Mouse (Mus musculus) brain, adult 2 months (tissue): Measurements from ENCODE around the gene Pa2g4.
"Not testable (repeated sequence)": the region's sequence is repeated elsewhere in the genome, so short reads cannot be mapped to it uniquely, and the experiment has no call there.

ENCODE experiments used
- DNase-seq: peaks from one replicate; pipeline ENCODE4 v3.0.0; 2011; ENCODE audit warnings: low read depth, low spot score

Gene Pa2g4

DNA sequence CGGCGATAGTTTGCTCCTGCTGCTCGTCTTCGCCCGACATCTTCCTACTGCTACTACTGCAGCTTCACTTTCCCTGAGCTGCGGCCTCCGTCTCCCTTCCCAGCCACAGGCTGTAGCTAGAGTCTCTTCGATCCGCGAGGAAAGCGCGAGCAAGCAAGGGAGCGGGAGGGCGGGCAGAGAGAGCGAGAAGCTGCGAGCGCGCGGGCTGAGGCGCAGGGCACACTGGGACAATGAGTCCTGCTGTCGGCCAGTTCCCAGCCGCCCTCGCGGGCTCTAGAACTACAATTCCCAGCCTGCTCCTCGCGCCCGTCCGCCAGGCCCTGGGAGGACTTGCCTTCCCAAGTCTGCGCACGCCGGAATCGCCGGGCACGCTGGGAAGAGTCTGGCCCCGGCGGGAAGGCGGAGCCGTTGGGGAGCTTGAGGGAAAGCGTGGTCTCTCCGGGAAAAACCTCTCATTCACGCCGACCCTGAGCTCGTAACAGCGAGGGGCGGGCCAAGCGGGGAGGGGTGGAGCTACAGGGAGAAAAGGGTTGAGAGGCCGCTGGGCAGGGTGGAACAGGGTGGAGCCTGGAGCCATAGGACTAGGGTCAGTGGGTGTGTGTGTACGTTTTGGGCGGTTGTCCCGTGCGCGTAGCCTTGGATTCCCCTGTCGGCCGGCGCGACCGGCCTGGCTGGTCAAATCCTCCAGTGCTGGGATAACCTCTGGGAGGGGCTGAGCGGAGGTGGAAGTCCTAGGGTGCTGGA is at the start of gene Pa2g4:
Pa2g4 (minus strand) TSS at position 200 of the 744 bp plus-strand sequence.
- DNase-seq, result peak; percentile 100

DNA sequence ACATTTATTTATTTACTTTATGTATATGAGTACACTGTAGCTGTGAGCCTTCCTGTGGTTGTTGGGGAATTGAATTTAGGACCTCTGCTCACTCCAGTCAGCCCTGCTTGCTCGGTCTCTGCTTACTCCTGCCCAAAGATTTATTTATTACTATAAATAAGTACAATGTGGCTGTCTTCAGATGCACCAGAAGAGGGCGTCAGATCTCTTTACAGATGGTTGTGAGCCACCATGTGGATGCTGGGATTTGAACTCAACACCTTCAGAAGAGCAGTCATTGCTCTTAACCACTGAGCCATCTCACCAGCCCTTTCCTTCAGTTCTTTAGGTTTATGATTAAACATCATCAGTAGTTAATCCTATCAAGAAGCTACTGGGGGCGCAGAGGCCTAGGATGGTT is 49.1 kb upstream of the Pa2g4 start:
- no peak for DNase-seq

DNA sequence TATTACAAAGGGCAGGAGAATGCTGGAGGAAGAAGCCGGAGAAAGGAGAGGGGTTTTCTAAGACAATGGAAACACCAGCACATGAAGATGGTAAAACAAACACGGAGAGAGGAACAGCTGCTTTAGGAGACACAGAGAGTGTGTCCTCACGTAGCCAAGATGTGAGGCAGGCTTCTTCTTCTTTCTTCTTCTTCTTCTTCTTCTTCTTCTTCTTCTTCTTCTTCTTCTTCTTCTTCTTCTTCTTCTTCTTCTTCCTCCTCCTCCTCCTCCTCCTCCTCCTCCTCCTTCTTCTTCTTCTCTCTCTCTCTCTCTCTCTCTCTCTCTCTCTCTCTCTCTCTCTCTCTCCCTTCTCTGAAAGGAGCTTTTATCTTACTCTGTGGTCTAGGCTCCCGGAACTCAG is 48.0 kb upstream of the Pa2g4 start:
- not testable (repeated sequence) for DNase-seq

DNA sequence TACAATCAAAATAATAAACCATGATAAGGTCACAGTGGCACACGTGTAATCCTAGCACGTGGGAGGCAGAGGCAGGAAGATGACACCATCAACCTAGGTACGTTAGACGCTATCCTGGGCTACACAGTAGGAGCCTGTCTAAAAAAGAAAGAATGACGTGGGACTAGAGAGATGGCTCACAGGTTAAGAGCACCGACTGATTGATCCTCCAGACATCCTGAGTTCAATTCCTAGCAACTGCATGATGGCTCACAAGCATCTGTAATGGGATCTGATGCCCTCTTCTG is 47.3 kb upstream of the Pa2g4 start:
- DNase-seq, result no peak

DNA sequence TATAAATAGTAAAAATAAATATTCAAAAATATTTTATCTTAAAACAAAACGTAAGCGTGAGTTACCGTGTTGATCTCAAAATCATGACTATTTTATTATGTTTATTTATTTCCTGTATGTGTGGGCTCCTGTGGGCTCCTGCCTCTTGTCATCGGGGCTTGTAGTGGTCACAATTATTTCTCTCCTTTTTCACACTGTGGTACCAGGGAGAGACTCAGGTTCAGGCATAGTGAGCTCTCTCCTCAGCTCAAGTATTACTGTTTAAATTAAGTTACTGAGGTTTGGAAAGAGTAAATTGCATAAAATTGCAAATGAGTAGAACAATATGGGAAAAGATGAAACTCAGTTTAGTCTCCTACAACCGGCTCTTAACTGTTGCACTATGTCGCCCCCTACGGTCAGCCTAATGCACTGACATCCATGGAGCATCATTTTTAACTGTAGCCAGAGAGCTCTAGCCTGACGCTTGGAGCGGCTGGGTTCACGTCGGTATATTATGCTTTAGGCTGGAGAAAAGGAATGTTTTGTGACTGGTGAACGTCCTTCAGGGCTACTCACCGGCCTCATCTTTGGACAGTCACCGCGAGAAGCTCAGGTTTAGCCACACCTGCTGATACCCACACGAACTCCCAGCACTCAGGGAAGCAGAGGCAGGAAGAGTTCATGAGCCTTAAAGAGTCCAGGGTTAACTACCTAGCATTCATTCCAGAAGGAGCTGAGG is 46.8 kb upstream of the Pa2g4 start:
- peak; percentile 88 for DNase-seq

DNA sequence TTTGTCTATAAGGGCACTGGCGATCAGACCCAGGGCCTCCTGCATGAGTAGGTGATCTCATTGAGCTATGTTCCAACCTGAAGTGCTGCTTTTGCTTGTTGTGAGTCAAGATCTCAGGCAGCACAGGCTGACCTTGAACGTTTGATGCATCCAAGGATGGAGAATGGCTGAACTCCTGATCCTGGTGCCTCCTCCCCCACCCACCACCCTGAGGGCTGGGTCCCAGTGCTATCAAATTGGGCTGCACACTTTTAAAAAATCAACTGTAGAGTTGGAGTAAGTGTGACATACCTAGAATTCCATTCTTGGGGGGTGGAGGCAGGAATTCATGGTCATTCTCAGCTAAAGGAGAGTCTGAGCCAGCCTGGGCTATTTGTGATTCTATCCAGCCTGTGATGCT is 40.7 kb upstream of the Pa2g4 start:
- DNase-seq, result no peak

DNA sequence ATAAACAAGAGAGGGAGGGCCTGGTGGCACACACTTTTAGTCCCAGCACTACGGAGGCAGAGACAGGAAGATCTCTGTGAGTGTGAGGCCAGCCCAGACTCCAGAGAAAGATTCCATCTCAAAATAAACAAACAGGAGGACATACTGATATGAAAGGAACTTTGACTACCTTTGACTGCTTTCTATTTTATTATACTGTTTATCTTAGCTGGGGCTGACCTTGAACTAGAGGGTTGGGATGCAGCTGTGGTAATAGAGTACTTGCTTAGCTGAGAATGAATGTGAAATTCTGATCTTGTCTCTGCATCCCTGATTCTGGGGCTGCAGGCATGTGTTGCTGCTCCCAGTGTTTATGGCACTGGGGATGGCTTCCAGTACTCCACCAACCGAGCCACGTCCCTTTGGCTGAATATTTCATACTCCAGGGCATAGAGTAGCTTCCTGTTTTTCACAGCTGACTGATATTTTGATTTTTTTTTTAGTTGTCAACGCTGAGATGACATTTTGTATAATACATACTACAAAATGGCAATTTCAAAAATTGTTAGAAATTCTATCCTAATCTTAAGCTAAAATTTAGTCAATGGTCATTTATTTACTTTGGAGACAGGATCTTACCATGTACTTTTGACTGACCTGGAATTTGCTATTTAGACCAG is 36.8 kb upstream of the Pa2g4 start:
- no peak for DNase-seq

DNA sequence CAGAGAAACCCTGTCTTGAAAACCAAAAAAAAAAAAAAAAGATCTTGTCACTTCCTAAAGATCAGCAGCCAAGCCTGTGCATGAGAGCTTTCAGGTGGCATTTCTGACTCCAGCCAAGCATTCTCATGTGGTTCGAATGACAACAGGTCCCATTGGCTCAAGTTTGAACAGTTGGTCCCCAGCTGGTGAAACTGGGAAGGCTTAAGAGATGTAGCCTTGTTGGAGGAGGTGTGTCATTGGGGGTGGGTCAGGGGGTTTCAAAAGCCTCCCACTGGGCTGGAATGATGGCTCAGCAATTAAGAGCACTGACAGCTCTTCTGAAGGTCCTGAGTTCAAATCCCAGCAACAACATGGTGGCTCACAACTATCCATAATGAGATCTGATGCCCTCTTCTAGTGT is 35.7 kb upstream of the Pa2g4 start:
- DNase-seq, result no peak

DNA sequence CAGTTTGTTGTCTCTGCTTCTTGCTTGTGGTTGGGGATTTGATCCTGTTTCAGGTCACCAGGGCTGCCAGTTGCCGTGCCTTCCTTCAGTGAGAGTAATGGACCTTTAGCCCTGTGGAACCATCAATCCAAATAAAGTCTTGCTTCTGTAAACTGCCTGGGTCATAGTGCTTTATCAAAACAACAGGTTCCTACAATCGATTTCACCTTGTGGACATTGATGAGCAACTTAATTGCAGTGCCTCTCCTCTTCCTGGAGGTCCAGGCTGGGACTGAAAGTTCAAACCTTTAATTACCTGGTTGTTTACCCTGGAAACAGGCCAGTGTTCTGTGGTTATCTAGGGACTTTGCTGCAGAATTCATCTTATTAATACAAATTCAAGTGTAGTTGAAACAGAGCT is 32.7 kb upstream of the Pa2g4 start:
- no peak for DNase-seq

DNA sequence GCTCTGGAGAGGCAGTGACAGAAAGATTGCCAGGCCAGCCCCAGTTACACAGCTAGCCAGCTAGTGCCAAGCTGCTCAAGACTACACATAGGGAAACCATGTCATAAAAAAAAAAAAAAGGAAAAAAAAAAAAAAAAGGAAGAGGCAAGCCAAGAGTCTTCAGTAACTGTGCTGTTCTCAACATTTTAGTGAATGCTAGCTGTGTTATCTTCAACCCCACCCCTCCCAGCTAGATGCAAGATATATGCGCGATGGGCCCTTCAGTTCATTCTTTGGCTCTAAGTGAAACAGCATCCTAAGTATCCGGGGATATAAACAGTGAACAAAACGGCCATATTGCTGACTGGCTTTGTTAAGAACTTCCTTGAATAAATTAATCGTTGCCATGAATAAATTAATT is 27.0 kb upstream of the Pa2g4 start:
- DNase-seq, result no peak

DNA sequence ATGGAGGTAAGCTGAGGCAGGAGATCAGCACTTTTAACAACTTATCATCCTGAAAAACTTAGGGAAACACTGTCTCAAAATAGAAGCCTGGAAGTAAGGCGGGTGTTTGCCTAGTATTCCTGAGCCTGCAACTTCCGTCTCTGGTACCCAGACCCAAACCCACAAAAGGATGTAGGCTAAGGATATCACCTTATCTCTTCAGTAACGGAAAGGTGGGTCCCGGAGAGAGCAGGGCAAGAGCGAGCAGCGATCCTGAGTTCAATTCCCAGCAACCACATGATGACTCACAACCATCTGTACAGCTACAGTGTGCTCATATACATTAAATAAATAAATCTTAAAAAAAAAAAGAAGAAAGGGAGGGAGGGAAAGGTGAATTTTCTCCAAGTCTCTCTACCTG is 25.6 kb upstream of the Pa2g4 start:
- DNase-seq, result no peak

DNA sequence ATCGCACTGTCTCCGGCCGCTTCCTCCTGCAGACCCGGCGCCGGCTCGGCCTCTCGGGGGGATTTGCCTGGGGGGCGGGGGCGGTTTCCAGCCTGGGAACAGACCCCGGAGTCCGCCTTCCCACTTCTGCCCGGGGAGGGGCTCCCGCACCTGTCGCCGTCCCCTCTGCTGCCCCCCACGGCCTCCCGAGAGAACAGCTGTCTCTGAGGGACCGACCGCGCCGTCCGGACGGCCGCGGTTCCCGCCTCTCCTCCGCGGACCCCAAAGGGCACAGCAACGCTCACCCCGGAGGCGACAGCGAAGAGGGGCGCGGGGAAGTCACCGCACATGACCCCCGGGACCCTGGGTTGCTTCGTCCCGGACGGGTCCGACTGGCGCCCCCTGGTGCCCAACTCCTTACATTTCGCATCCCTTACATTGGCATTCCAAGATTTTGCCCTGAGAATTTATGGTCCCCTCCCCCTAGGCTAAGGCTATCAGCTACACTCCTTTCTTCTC is 24.5 kb upstream of the Pa2g4 start:
- peak; percentile 68 for DNase-seq

DNA sequence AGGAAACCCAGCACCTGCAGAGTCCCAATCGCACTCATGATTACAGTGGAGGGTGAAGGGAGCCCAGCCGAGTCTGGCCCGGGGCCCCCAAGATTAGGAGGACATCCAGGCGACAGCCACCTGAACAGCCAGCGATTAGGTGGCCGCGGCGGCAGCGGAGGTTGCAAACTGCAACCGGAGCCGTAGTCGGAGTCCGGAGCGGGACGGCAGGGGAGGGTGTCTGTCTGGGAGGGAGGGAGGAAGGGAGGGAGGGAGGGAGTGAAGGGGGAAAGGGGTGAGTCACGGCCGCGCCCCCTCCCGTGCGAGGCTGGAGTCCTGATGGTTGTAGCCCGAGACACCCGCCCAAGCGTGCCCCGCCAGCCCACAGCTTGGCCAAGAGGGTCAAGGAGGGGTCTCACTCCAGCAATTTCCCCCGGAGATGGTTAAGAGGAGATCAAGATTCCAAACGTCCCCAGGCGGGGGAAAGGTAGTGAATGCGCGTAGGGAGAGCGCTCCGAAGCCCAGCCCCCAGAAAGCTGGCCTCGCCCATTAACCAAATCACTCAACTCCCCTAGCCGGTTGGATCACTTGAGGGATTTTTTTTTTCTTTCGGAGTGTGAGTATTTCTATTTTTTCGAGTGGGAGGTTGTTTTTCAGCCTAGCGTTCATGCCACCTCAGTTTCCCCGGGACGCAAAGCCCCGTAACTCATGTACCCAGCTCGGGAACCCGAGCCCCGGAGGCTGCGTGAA is 23.8 kb upstream of the Pa2g4 start, which contains the start of gene Erbb3:
Erbb3 (minus strand) TSS at position 189 of the 729 bp plus-strand sequence.
- peak; percentile 62 for DNase-seq

DNA sequence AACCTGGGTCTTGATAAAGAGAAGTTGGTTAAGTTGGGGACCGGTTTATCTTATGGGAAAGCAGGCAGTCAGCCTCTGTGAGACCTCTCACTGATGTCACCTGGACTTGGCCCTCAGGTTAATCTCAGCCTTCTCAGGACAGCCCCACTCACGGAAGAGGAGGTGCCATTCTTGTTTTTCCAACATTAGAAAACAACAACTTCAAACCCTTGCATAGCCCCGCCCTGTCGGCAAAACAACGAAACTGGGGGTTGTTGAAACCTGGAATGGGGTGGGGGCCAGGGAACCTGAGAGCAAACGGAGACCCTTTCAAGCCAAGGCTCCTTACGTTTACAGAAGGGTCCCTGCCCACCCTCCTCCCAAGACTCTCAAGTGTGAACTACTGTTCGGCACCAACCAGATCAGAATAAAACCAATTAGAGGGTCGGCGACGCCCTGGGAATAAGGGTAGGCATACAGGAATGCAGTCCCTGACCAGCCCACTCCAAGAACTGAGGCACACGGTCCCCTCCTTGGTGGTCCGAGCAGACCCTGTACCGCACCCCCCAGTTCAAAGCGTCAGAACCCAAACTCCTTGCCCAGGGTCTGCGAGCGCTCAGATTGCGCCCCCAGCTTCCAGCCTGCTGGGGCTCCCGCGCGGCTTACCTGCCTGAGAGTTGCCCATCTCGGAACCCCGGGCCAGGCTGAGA is 23.1 kb upstream of the Pa2g4 start:
- DNase-seq, result no peak

DNA sequence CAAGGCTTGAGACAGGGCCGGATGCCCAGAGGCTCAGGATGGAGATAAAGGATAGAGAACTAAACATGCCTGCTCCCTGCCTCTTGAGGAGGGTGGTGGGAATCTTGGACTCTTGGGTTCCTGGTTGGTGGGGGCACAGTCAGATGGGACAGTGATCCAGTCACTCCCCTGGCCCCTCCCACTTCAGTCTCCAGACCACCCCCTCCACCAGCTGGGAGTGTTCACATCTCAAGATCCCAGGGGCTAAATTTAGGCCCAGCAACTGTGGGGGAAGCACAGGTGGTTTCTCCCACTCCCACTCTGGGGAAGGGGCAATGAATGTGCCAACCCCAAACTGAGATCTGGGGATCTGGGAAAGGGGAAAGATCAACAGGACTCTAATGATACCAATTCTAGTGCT is 22.3 kb upstream of the Pa2g4 start:
- DNase-seq, result peak; percentile 44

DNA sequence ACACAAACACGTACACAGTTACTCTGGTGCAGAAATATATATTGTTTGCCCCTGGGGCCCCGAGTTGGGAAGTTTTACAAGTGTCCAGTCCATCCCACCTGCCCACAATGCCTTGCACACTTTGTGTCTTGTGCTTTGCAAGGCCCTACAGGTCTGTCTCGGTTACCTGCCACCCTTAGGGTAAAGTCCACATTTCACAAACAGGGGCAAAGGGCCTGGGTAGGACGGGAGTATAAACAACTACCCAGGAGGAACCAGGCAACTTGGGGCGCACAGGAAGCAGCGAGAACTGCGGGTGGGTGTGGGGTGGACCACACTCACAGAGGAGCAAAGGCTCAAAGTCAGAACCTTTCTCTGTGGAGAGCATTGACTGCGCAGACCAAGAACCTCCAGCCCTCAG is 21.9 kb upstream of the Pa2g4 start:
- no peak for DNase-seq

DNA sequence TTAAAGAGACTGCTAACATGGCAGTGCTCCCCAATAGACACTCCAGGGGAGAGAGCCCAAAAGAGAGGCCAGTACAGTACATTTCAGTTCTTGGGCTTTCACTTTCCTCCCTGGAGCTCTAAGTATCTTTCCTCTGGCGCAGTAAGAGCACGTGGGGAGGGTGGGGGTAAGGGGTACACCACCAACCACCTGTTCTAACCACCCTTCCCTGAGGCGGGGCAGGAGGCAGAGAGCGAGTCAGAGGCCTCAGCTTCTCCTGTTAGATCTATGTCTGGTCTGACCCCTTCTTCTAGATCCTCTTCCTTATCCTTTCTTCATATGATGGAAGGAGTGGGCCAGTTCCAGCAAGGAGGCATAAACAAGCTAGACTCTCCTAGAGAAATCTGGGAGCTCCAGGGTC is 21.3 kb upstream of the Pa2g4 start:
- DNase-seq, result no peak

DNA sequence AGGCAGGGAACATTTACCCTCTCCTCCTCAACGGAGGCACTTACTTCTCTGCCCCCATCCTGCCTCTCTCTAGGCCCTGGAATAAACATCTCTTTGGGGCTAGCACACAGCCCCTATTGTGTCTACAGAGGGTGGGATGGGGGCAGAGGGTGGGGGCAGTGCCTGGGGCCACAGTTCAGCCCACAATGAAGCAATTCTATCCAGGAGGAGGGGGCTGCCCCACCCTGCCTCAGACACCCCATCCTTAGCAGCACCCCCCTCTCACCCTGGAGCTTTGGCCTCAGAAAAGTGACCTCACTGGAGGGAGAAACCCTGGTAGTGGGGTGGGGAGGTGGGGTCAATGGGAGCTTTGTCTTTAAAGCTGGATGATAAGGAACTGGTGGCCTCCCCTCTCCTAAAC is 20.8 kb upstream of the Pa2g4 start:
- peak; percentile 86 for DNase-seq

DNA sequence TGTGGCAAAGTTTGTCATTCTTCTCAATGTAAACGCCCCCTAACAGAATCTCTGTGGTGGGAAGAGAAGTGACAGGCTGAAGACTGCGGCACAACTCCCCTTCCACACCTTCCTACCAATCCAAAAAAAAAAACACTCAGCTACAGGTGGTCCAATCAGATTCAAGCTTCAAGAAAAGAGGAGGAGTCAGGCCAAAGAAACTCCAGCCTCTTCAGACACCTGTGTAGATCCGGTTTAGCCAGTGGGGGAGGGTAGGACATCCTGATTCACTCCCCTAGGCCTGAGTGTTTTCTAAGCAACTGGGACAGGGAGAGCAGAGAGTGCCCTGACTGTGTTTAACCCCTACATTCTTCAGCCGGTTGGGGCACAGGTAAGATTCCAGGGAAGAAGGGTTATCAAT is 18.6 kb upstream of the Pa2g4 start:
- DNase-seq, result no peak

DNA sequence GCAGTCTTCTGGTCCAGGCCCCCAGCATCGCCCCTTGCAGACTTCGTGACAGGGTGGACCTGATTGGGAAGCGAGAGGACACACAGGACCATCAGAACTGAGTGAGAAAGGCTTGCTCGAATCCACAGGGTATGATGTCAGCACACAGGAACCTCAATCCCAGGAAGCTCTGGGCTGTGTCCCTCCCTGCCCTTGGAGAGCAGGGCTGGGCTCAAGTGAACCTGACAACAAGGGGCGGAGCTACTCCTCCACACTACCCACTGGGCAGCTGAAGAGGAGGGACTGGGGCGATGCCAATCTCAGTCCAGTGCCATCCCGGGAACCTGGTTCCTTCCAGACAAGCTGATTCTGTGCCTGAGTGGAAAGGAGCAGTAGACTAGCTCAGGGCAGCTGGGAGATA is 17.9 kb upstream of the Pa2g4 start:
- peak; percentile 83 for DNase-seq

DNA sequence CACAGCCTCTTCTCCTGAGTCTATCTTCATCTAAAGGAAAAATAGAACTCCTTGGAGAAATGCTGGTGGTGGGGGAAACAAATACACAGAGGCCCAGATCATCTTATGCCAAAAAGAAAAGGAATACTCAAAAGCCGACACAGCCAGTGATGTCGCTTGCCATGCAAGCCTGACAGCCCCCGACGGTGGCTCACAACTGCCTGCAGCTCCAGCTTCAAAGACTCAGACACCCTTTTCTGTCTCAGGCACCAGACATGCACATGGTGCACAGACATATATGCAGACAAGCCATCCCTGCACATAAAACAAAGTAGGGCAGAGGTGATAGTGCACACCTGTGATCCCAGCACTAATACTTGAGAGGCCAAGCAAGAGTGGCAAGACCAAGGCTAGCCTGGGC is 13.9 kb upstream of the Pa2g4 start:
- DNase-seq, result no peak

DNA sequence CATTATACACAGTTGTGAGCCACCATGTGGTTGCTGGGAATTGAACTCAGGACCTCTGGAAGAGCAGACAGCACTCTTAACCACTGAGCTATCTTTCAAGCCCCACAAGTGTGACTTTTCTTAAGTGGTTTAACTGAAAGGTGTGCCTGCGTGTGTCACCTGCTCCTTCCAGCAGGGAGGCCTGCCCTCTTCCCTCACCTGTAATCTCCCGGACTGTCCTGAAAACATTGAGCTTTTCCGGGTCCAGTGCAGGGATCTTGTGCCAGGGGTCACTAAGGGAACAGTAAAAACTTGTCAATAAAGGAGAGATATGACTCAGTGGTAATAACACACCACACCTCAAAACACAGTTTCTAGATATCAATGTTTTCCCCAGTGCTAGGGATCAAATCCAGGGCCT is 13.5 kb upstream of the Pa2g4 start:
- no peak for DNase-seq
